In genomic region chr9:115570998-115571397, GRCm38 (mm10) we compare ENCODE assay signal across 30 mouse cellular contexts.
DNase-seq lines count a peak whose midpoint lies in the region; ATAC-seq and TF ChIP-seq lines count a peak whose summit lies in the region.
"Had no signal": no experiment of that assay in that cellular context is flagged by ENCODE, and none has a peak within 500 bp of the region (broad histone marks: within the 10 kb centered on the region; RNA-seq: fewer than 3 reads in every experiment).

No protein-coding gene starts in this region.

- no peak overlapping the region for H3K4me3 ChIP-seq in hindbrain, postnatal 0 days (ENCODE audit: low read length)
- H3K4me3 ChIP-seq: embryonic facial prominence, embryonic 10.5 days; embryonic facial prominence, embryonic 13.5 days; erythroblast, embryonic 14.5 days; forebrain, embryonic 12.5 days; forebrain, embryonic 15.5 days; heart, embryonic 12.5 days; heart, embryonic 15.5 days; hindbrain, embryonic 10.5 days; hindbrain, embryonic 13.5 days had no signal

- H3K4me2 ChIP-seq in hindbrain, postnatal 0 days (ENCODE audit: low read depth, low read length), result no peak overlapping the region
- H3K4me2 ChIP-seq: embryonic facial prominence, embryonic 13.5 days; forebrain, embryonic 12.5 days; forebrain, embryonic 15.5 days; heart, embryonic 12.5 days; heart, embryonic 15.5 days; hindbrain, embryonic 13.5 days had no signal

- intact Hi-C loops in left cerebral cortex, postnatal 14 days (cut with DNase I), result no loop called here
- intact Hi-C loops in left cerebral cortex, postnatal 4 days (cut with DNase I), result no loop called here

- H3K9me3 ChIP-seq in hindbrain, postnatal 0 days (ENCODE audit: low read length), result no peaks in the 10 kb centered on the region
- H3K9me3 ChIP-seq: embryonic facial prominence, embryonic 10.5 days; embryonic facial prominence, embryonic 13.5 days; forebrain, embryonic 12.5 days; forebrain, embryonic 15.5 days; heart, embryonic 15.5 days; hindbrain, embryonic 10.5 days; hindbrain, embryonic 13.5 days had no signal

- H3K36me3 ChIP-seq in hindbrain, postnatal 0 days (ENCODE audit: insufficient read depth, low read length), result no peaks in the 10 kb centered on the region
- H3K36me3 ChIP-seq: embryonic facial prominence, embryonic 10.5 days; embryonic facial prominence, embryonic 13.5 days; forebrain, embryonic 12.5 days; forebrain, embryonic 15.5 days; heart, embryonic 12.5 days; heart, embryonic 15.5 days; hindbrain, embryonic 10.5 days; hindbrain, embryonic 13.5 days had no signal

- H3K4me1 ChIP-seq in hindbrain, postnatal 0 days (ENCODE audit: insufficient read depth, low read length), result no peaks in the 10 kb centered on the region
- H3K4me1 ChIP-seq: embryonic facial prominence, embryonic 13.5 days; forebrain, embryonic 12.5 days; forebrain, embryonic 15.5 days; hindbrain, embryonic 10.5 days; hindbrain, embryonic 13.5 days had no signal

- H3K27me3 ChIP-seq in hindbrain, postnatal 0 days (ENCODE audit: insufficient read depth, low read length), result no peaks in the 10 kb centered on the region
- H3K27me3 ChIP-seq: embryonic facial prominence, embryonic 13.5 days; forebrain, embryonic 12.5 days; forebrain, embryonic 15.5 days; heart, embryonic 12.5 days; heart, embryonic 15.5 days; hindbrain, embryonic 13.5 days had no signal

- no peak for TF ChIP-seq CTCF in hindbrain, postnatal 0 days (IDR thresholded peaks at IDR 0.05; ENCODE audit: low read depth)

- no peak overlapping the region for H3K9ac ChIP-seq in hindbrain, postnatal 0 days (replicated peaks; ENCODE audit: low read length)
- H3K9ac ChIP-seq: embryonic facial prominence, embryonic 13.5 days; forebrain, embryonic 12.5 days; forebrain, embryonic 15.5 days; heart, embryonic 12.5 days; heart, embryonic 15.5 days; hindbrain, embryonic 13.5 days had no signal

- DNase-seq in frontal cortex, postnatal 10 days (ENCODE audit: low spot score in 2 of 2), result no peak
- peak; percentile 13 to 30 for DNase-seq in left cerebral cortex, postnatal 14 days (ENCODE audit: low spot score in 2 of 2)
- no peak for DNase-seq in left cerebral cortex, postnatal 4 days
- DNase-seq in right cerebral cortex, postnatal 25 days, result peak; percentile 24
- no peak for DNase-seq in right cerebral cortex, postnatal 4 days
- no peak for DNase-seq in hindbrain, postnatal 0 days (ENCODE audit: low spot score)
- DNase-seq: adrenal gland, adult 8-10 months; adrenal gland, postnatal 25 days; cerebellum, adult 11 months; cerebellum, adult 2 months; cerebellum, adult 9-11 months; cerebellum, postnatal 36 days; embryo, embryonic 11 days; gastrocnemius, postnatal 25 days; heart, adult 18-20 months; heart, postnatal 10 days; heart, postnatal 36 days had no signal

- H3K27ac ChIP-seq in hindbrain, postnatal 0 days, result no peak overlapping the region
- H3K27ac ChIP-seq: embryonic facial prominence, embryonic 10.5 days; embryonic facial prominence, embryonic 13.5 days; forebrain, embryonic 12.5 days; forebrain, embryonic 15.5 days; heart, embryonic 15.5 days; hindbrain, embryonic 10.5 days; hindbrain, embryonic 13.5 days had no signal

- 80% methylated on average over 4 of the region's 4 CpGs for WGBS in hindbrain, postnatal 0 days

- peak; percentile 93 for ATAC-seq in frontal cortex, adult (ENCODE audit: low TSS enrichment)
- no peak for ATAC-seq in hindbrain, postnatal 0 days
- ATAC-seq: activated CD4-positive, CD25-positive, alpha-beta regulatory T cell, adult 4 months; forebrain, embryonic 15.5 days; hindbrain, embryonic 16.5 days; inflammation-experienced regulatory T-cells, adult 6 months had no signal

Comparison
In these comparisons a context has a peak if more than half of its experiments do, and no peak if none do; other contexts are left out.
1. DNase-seq: peak in left cerebral cortex, postnatal 14 days (2 of 2) and right cerebral cortex, postnatal 25 days (single experiment); none in frontal cortex, postnatal 10 days (0 of 2), left cerebral cortex, postnatal 4 days (single experiment), right cerebral cortex, postnatal 4 days (single experiment) and hindbrain, postnatal 0 days (single experiment).